Mouse (Mus musculus): Measurements from ENCODE around the gene Slc13a4. TPM values are rescaled to one million over a fixed set of nuclear protein-coding genes. Genes with fewer than 3 reads are reported as not detected.

Gene Slc13a4
- polyA plus RNA-seq, 1 experiment from 2014 or later: 0.10 TPM

- peak; percentile 30 for ATAC-seq (ENCODE audit: low read depth)
These were observed 52.9 kb downstream of the Slc13a4 start for GRCm38 (mm10) chr6:35255017-35255416.

DNA sequence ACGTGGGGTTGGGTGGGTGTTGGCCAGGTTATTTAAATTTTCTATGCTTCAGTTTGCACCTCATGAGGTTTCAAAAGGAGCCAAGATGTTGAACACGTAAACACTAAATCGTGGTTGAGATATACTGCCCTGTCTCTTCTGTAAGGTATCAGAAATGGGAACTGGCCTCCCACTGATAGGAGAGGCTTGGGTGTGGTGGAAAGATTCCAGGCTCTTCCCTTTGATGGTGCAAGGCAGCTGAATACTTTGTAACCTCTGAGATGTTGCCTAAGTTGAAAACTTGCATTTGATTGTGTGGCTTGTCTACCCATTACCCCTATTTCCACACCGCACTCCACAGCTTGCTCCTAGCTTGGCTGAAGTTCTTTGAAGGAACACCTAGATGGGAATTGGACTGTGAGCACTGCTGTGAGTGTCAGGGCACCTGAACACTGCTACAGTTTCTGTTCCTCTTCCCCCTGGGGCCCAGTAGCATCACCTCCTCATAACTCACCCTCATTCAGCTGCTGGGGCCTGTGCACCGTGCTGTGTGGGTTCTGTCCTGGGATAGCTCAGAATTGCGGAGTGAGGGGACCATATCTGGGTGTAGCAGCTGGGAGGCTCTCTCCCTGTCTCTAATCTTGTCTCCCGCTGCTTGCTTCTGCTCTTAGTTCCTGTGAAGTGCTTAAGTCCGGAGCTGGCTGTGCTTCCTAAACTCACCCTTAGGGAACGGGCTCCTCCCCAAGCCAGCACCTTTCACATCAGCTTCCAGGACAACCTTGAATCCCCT lies 53.6 kb downstream of the Slc13a4 start:
- H3K4me3 ChIP-seq (replicated peaks): peak overlapping the region; percentile 79
- H3K9ac ChIP-seq: peak overlapping the region; percentile 95
- no peaks in the 10 kb centered on the region; the same call in 1 of the 2 replicates for H3K36me3 ChIP-seq
- peak overlapping the region; percentile 81 for H3K4me2 ChIP-seq
- peak overlapping the region; percentile 99 for H3K27ac ChIP-seq
- H3K4me1 ChIP-seq (replicated peaks): peaks cover 67% of the 10 kb centered on the region
- peak; percentile 88 for ATAC-seq (ENCODE audit: low read depth)
- 12% methylated on average over 9 of the region's 9 CpGs for WGBS (ENCODE audit: insufficient replicate concordance)
- H3K27me3 ChIP-seq: no peaks in the 10 kb centered on the region
- no peaks in the 10 kb centered on the region for H3K9me3 ChIP-seq (replicated peaks)
- DNase-seq: peak; percentile 78

More at GRCm38 (mm10) chr6:35255017-35255416, 52.9 kb downstream of the Slc13a4 start:
- peak; percentile 45 for DNase-seq
- 34% methylated on average over 12 of the region's 12 CpGs for WGBS (ENCODE audit: insufficient replicate concordance)
- H3K36me3 ChIP-seq: peaks cover 3% of the 10 kb centered on the region; the same call in 1 of the 2 replicates
- H3K4me3 ChIP-seq (replicated peaks): peak overlapping the region; percentile 79
- H3K4me1 ChIP-seq (replicated peaks): peaks cover 74% of the 10 kb centered on the region
- H3K9me3 ChIP-seq (replicated peaks): no peaks in the 10 kb centered on the region
- no peaks in the 10 kb centered on the region for H3K27me3 ChIP-seq
- H3K4me2 ChIP-seq: peak overlapping the region; percentile 81
- H3K27ac ChIP-seq: peak overlapping the region; percentile 99
- H3K9ac ChIP-seq: peak overlapping the region; percentile 95

GRCm38 (mm10) chr6:35253474-35253873 lies 54.5 kb downstream of the Slc13a4 start:
- no peak for DNase-seq
- H3K4me1 ChIP-seq (replicated peaks): peaks cover 61% of the 10 kb centered on the region
- no peaks in the 10 kb centered on the region for H3K9me3 ChIP-seq (replicated peaks)
- H3K27ac ChIP-seq: peak overlapping the region; percentile 99
- H3K9ac ChIP-seq: peak overlapping the region; percentile 95
- ATAC-seq (ENCODE audit: low read depth): no peak
- 33% methylated on average over 5 of the region's 5 CpGs for WGBS (ENCODE audit: insufficient replicate concordance)
- no peaks in the 10 kb centered on the region for H3K27me3 ChIP-seq
- peak overlapping the region; percentile 81 for H3K4me2 ChIP-seq
- H3K4me3 ChIP-seq (replicated peaks): peak overlapping the region; percentile 79
- no peaks in the 10 kb centered on the region; the same call in 1 of the 2 replicates for H3K36me3 ChIP-seq

- no peaks in the 10 kb centered on the region for H3K9me3 ChIP-seq (replicated peaks)
- peak overlapping the region; percentile 95 for H3K9ac ChIP-seq
- H3K27ac ChIP-seq: peak overlapping the region; percentile 99
- H3K36me3 ChIP-seq: no peaks in the 10 kb centered on the region
- no peaks in the 10 kb centered on the region for H3K27me3 ChIP-seq
- peak; percentile 82 for DNase-seq
- H3K4me1 ChIP-seq (replicated peaks): peaks cover 53% of the 10 kb centered on the region
- H3K4me2 ChIP-seq: peak overlapping the region; percentile 81
- peak; percentile 68 for ATAC-seq (ENCODE audit: low read depth)
- peak overlapping the region; percentile 79 for H3K4me3 ChIP-seq (replicated peaks)
- under 1% methylated on average over 60 of the region's 60 CpGs for WGBS (ENCODE audit: insufficient replicate concordance)
These were observed 55.2 kb downstream of the Slc13a4 start for GRCm38 (mm10) chr6:35252477-35253346.

GRCm38 (mm10) chr6:35251807-35252476 lies 56.0 kb downstream of the Slc13a4 start:
- WGBS (ENCODE audit: insufficient replicate concordance): 61% methylated on average over 17 of the region's 17 CpGs
- H3K4me1 ChIP-seq (replicated peaks): peaks cover 45% of the 10 kb centered on the region
- DNase-seq (no peak), ATAC-seq (ENCODE audit: low read depth) (no peak)
- H3K27ac ChIP-seq: peak overlapping the region; percentile 22; the same call in 1 of the 2 replicates
- no peaks in the 10 kb centered on the region for H3K27me3 ChIP-seq
- H3K36me3 ChIP-seq: peaks cover 3% of the 10 kb centered on the region
- H3K9ac ChIP-seq: peak overlapping the region; percentile 23; the same call in 1 of the 2 replicates
- peak overlapping the region; percentile 79 for H3K4me3 ChIP-seq (replicated peaks)
- H3K4me2 ChIP-seq: peak overlapping the region; percentile 30
- no peaks in the 10 kb centered on the region for H3K9me3 ChIP-seq (replicated peaks)

DNA sequence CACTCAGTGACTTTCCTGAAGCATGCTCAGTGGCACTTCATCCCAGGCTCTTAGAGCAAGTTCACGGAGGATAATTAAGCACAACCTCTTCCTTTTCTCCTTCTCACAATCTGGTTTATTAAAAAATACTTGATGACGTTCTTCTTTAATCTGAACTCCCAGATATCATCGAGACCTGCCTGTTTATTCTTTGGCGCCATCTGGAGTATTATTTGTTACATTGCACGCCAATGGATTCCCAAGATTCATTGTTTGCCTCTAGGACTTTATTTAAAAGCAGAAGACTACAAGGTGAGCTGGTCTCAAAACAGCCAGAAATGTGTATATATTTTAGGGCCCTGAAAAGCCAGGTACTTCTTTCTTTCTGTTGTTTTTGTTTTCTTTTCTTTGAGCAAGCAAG lies 62.8 kb downstream of the Slc13a4 start:
- peaks cover 9% of the 10 kb centered on the region for H3K4me1 ChIP-seq (replicated peaks)
- ATAC-seq (ENCODE audit: low read depth) (no peak), DNase-seq (no peak)
- no peaks in the 10 kb centered on the region for H3K9me3 ChIP-seq (replicated peaks)
- H3K27me3 ChIP-seq: no peaks in the 10 kb centered on the region
- peaks cover 67% of the 10 kb centered on the region for H3K36me3 ChIP-seq
- no peak overlapping the region for H3K4me3 ChIP-seq (replicated peaks)
- WGBS (ENCODE audit: insufficient replicate concordance): 53% methylated on average over 5 of the region's 5 CpGs
- H3K4me2 ChIP-seq: no peak overlapping the region
- H3K27ac ChIP-seq: no peak overlapping the region
- no peak overlapping the region for H3K9ac ChIP-seq

- no peak overlapping the region for H3K4me2 ChIP-seq
- H3K36me3 ChIP-seq: peaks cover 75% of the 10 kb centered on the region
- no peak overlapping the region for H3K4me3 ChIP-seq (replicated peaks)
- peaks cover 9% of the 10 kb centered on the region for H3K4me1 ChIP-seq (replicated peaks)
- no peaks in the 10 kb centered on the region for H3K27me3 ChIP-seq
- WGBS (ENCODE audit: insufficient replicate concordance): 56% methylated on average over 9 of the region's 9 CpGs
- no peak overlapping the region; the same call in 1 of the 2 replicates for H3K27ac ChIP-seq
- no peak overlapping the region for H3K9ac ChIP-seq
- H3K9me3 ChIP-seq (replicated peaks): no peaks in the 10 kb centered on the region
- no peak for ATAC-seq (ENCODE audit: low read depth)
- DNase-seq: no peak
These were observed 63.9 kb downstream of the Slc13a4 start for GRCm38 (mm10) chr6:35243989-35244388.

DNA sequence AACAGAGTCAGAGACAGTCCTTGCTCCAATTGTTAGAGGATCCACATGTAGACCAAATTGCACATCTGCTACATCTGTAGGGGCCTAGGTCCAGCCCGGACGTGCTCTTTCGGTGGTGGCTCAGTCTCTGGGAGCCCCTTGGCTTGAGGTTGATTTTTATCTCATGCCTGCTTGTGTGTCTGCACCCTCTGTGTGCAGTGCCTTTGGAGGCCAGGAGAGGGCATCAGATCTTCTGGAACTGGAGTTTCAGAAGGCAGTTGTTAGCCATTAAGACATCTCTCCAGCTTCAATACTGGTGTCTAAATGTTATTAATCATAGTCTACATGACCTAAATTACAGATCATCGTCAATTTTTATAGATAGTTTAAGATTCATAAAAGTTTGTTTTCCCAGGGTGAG lies 64.7 kb downstream of the Slc13a4 start:
- no peak for DNase-seq
- no peak for ATAC-seq (ENCODE audit: low read depth)
- Histone ChIP-seq H3K36me3 (peaks cover 83% of the 10 kb centered on the region), H3K27me3 (no peaks in the 10 kb centered on the region), H3K4me3 (replicated peaks) (no peak overlapping the region), H3K4me2 (no peak overlapping the region), H3K4me1 (replicated peaks) (peaks cover 9% of the 10 kb centered on the region), H3K9me3 (replicated peaks) (no peaks in the 10 kb centered on the region), H3K27ac (no peak overlapping the region), H3K9ac (no peak overlapping the region)
- 89% methylated on average over 4 of the region's 4 CpGs for WGBS (ENCODE audit: insufficient replicate concordance)

DNA sequence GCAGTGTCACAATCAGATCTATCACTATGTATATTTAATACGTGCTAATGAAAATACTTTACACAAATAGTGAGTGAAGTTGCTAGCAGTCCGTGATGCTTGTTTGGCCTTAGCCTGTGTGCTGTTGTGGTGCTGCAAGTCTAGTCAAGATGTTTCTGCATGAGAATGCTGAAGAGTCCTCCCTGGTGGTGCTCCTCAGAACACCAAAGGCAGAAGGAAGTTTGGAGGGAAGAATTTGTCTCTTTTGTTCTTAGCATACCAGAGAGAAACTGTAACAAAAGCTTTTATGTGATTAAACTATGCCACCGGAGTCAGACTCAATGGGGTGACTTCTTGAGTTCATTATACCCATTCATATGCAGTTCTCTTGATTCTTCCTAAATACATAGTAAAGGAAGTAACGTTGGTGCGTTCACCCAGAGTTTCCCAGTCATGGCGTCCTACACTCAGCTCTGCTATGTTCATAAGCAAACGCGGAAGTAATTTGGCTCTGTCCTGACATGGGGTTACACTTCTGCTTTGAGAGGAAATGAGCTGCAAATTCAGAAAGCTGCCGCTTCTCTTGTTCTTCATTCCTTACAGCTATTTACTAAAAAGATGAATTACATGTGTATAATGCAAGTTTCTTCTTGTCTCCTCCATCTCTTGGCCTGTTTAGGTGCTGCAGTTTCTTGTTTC lies 71.7 kb downstream of the Slc13a4 start:
- H3K9me3 ChIP-seq (replicated peaks): no peaks in the 10 kb centered on the region
- WGBS (ENCODE audit: insufficient replicate concordance): 83% methylated on average over 9 of the region's 9 CpGs
- H3K36me3 ChIP-seq: peaks cover 90% of the 10 kb centered on the region
- no peaks in the 10 kb centered on the region for H3K27me3 ChIP-seq
- ATAC-seq (ENCODE audit: low read depth) (no peak), DNase-seq (no peak)
- no peak overlapping the region for H3K9ac ChIP-seq
- H3K4me1 ChIP-seq (replicated peaks): no peaks in the 10 kb centered on the region
- H3K27ac ChIP-seq: no peak overlapping the region
- no peak overlapping the region for H3K4me3 ChIP-seq (replicated peaks)
- H3K4me2 ChIP-seq: no peak overlapping the region

DNA sequence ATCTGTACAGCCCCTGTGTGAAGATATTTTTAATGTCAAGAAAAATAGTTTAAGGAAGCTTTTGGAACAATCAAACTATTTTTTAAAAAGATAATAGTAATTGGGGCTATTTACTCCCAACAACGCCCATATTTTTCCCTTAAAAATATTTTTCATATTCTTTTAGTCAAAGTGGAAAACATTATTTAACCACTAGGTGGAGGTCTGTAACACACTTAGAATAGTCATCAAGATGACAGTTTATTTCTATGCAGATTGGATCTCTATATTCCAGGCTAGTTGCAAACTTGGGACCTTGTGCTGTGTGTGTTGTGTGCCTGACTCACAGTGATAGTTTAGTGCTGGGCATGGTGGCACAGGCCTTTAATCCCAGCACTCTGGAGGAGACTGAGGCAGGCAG lies 78.5 kb downstream of the Slc13a4 start:
- Histone ChIP-seq H3K27me3 (no peaks in the 10 kb centered on the region), H3K36me3 (peaks cover 73% of the 10 kb centered on the region), H3K4me3 (replicated peaks) (no peak overlapping the region), H3K27ac (no peak overlapping the region), H3K4me2 (no peak overlapping the region), H3K9me3 (replicated peaks) (no peaks in the 10 kb centered on the region), H3K9ac (no peak overlapping the region), H3K4me1 (replicated peaks) (no peaks in the 10 kb centered on the region)
- ATAC-seq (ENCODE audit: low read depth) (no peak), DNase-seq (no peak)
- WGBS (ENCODE audit: insufficient replicate concordance): 75% methylated on average over 1 of the region's 1 CpGs
